Mouse (Mus musculus) Patski (cell line): Measurements from ENCODE around the gene Vrk1. TPM values are rescaled to one million over a fixed set of nuclear protein-coding genes. Genes with fewer than 3 reads are reported as not detected.

Experiments
- ATAC-seq: fragments of 100-300 bp; one replicate; pipeline ENCODE4 v1.8.0; 2021
- CTCF ChIA-PET: fragments of 350-600 bp; sonication (Branson Sonifier 250); formaldehyde crosslinking; loops from one replicate; lab custom pipeline; 2022; ENCODE audit warnings: inconsistent platforms; lab: Charles Lee
- POLR2A ChIA-PET: fragments of 350-600 bp; sonication (Branson Sonifier 250); formaldehyde crosslinking; loops from one replicate; lab custom pipeline; 2022; ENCODE audit warnings: antibody characterized with exemption, inconsistent platforms; lab: Charles Lee
- DNase-seq: peaks from one replicate; pipeline ENCODE4 v3.0.0-alpha.2; 2011; ENCODE audit warnings: low read depth, low spot score
- H3K27me3 ChIP-seq: fragments of 371-371 bp; one replicate; pipeline ENCODE4 v1.5.1; 2021
- CTCF ChIP-seq: fragments of 100-300 bp; IDR thresholded peaks from one replicate; pipeline ENCODE4 v1.5.1; 2021
- in situ Hi-C: fragments of 300-500 bp; cut with MboI; formaldehyde crosslinking; loops from 3 replicates; pipeline ENCODE4 v1.11.1; 2018; ENCODE audit warnings: low pct_unique_long_range_greater_than_20kb, mixed read lengths
- polyA plus RNA-seq: library from polyadenylated mRNA; unstranded; gene quantifications from one replicate; pipeline ENCODE4 v1.2.3, GENCODE M21; 2021

The Vrk1 gene
- polyA plus RNA-seq, 1 experiment from 2014 or later = 20.3 TPM

GRCm38 (mm10) chr12:106001775-106002174 is 8.3 kb upstream of the Vrk1 start:
- CTCF ChIA-PET = no interaction called here
- H3K27me3 ChIP-seq = no peaks in the 10 kb centered on the region
- DNase-seq (no peak), ATAC-seq (no peak)
- no peak for TF ChIP-seq CTCF
- in situ Hi-C loops = no loop called here
- POLR2A ChIA-PET = no interaction called here

GRCm38 (mm10) chr12:106004719-106005118 is 5.3 kb upstream of the Vrk1 start:
- POLR2A ChIA-PET = no interaction called here

GRCm38 (mm10) chr12:106006218-106006617 is 3.8 kb upstream of the Vrk1 start:
- no peak for TF ChIP-seq CTCF
- ATAC-seq (no peak), DNase-seq (no peak)
- ChIA-PET CTCF (no interaction called here), POLR2A (interaction anchor here (0.5 kb wide), 1 partner anchor 44 kb away, joined by 3 read pairs; no protein-coding TSS in a partner anchor)
- H3K27me3 ChIP-seq = no peaks in the 10 kb centered on the region
- in situ Hi-C loops = no loop called here

More at GRCm38 (mm10) chr12:106004719-106005118, 5.3 kb upstream of the Vrk1 start:
- no peak for ATAC-seq
- in situ Hi-C loops = no loop called here
- H3K27me3 ChIP-seq = no peaks in the 10 kb centered on the region
- DNase-seq = no peak
- CTCF ChIA-PET = no interaction called here
- no peak for TF ChIP-seq CTCF

- DNase-seq (no peak), ATAC-seq (no peak)
- CTCF ChIA-PET = no interaction called here
- in situ Hi-C loops = no loop called here
- POLR2A ChIA-PET = interaction anchor here (0.7 kb wide), 1 partner anchor 11 kb away, joined by 4 read pairs; no protein-coding TSS in a partner anchor
- TF ChIP-seq CTCF = no peak
- no peaks in the 10 kb centered on the region for H3K27me3 ChIP-seq
Observed at GRCm38 (mm10) chr12:106008348-106009050, 1.5 kb upstream of the Vrk1 start.

GRCm38 (mm10) chr12:106009122-106009870 is 732 bp upstream of the Vrk1 start:
- ChIA-PET POLR2A (interaction anchor here (0.6 to 0.7 kb wide), 2 partner anchors 10 to 173 kb away, joined by 3 to 4 read pairs; no protein-coding TSS in a partner anchor), CTCF (no interaction called here)
- ATAC-seq (no peak), DNase-seq (no peak)
- no peaks in the 10 kb centered on the region for H3K27me3 ChIP-seq
- no peak for TF ChIP-seq CTCF
- in situ Hi-C loops = no loop called here

- in situ Hi-C loops = no loop called here
- DNase-seq = no peak
- ChIA-PET CTCF (no interaction called here), POLR2A (no interaction called here)
- no peak for ATAC-seq
- no peaks in the 10 kb centered on the region for H3K27me3 ChIP-seq
- TF ChIP-seq CTCF = no peak
Observed at GRCm38 (mm10) chr12:106012161-106012560, 2.1 kb downstream of the Vrk1 start.

GRCm38 (mm10) chr12:106016265-106017012 is 6.4 kb downstream of the Vrk1 start:
- in situ Hi-C loops = no loop called here
- CTCF ChIA-PET = no interaction called here

GRCm38 (mm10) chr12:106020063-106020462 is 10.0 kb downstream of the Vrk1 start:
- POLR2A ChIA-PET = no interaction called here
- DNase-seq = no peak
- in situ Hi-C loops = no loop called here
- no peak for ATAC-seq
- TF ChIP-seq CTCF = no peak
- CTCF ChIA-PET = no interaction called here
- no peaks in the 10 kb centered on the region for H3K27me3 ChIP-seq

More at GRCm38 (mm10) chr12:106016265-106017012, 6.4 kb downstream of the Vrk1 start:
- ATAC-seq (no peak), DNase-seq (no peak)
- POLR2A ChIA-PET = no interaction called here
- no peaks in the 10 kb centered on the region for H3K27me3 ChIP-seq
- TF ChIP-seq CTCF = no peak

- POLR2A ChIA-PET = no interaction called here
- CTCF ChIA-PET = interaction anchor here (1.4 kb wide), 1 partner anchor 9 kb away, joined by 4 read pairs; no protein-coding TSS in a partner anchor
- no peak for DNase-seq
- no peak for TF ChIP-seq CTCF
- in situ Hi-C loops = no loop called here
- no peaks in the 10 kb centered on the region for H3K27me3 ChIP-seq
- ATAC-seq = no peak
Observed at GRCm38 (mm10) chr12:106023652-106024051, 13.6 kb downstream of the Vrk1 start.

GRCm38 (mm10) chr12:106025416-106025815 is 15.4 kb downstream of the Vrk1 start:
- DNase-seq = no peak
- in situ Hi-C loops = no loop called here
- no peak for TF ChIP-seq CTCF
- H3K27me3 ChIP-seq = no peaks in the 10 kb centered on the region
- no peak for ATAC-seq
- CTCF ChIA-PET = no interaction called here
- POLR2A ChIA-PET = no interaction called here
